Mouse (Mus musculus): ENCODE measurements around the gene 4931422A03Rik.

4931422A03Rik gene

GRCm38 (mm10) chr2:103934270-103934669 lies 93.9 kb downstream of the 4931422A03Rik start:
- DNase-seq, result no peak

GRCm38 (mm10) chr2:103932480-103932879 lies 95.7 kb downstream of the 4931422A03Rik start:
- no peak for DNase-seq

GRCm38 (mm10) chr2:103932025-103932424 lies 96.1 kb downstream of the 4931422A03Rik start:
- no peak for DNase-seq

GRCm38 (mm10) chr2:103931511-103931911 lies 96.7 kb downstream of the 4931422A03Rik start:
- DNase-seq, result no peak

- no peak for DNase-seq
Measured at GRCm38 (mm10) chr2:103930306-103931019, 97.7 kb downstream of the 4931422A03Rik start.

- no peak for DNase-seq
Measured at GRCm38 (mm10) chr2:103927610-103928145, 100.5 kb downstream of the 4931422A03Rik start.

- no peak for DNase-seq
Measured at GRCm38 (mm10) chr2:103926586-103927113, 101.5 kb downstream of the 4931422A03Rik start.

- DNase-seq, result no peak
Measured at GRCm38 (mm10) chr2:103919488-103919887, 108.7 kb downstream of the 4931422A03Rik start.

- DNase-seq, result no peak
Measured at GRCm38 (mm10) chr2:103918375-103918774, 109.8 kb downstream of the 4931422A03Rik start.

- DNase-seq, result no peak
Measured at GRCm38 (mm10) chr2:103917375-103917774, 110.8 kb downstream of the 4931422A03Rik start.
